Mouse (Mus musculus): Measurements from ENCODE around the gene Kmt5a. TPM values are rescaled to one million over a fixed set of nuclear protein-coding genes. Genes with fewer than 3 reads are reported as not detected.
"Not testable (repeated sequence)": the region's sequence is repeated elsewhere in the genome, so short reads cannot be mapped to it uniquely, and the experiment has no call there.

Kmt5a gene
- polyA plus RNA-seq, 1 experiment = 56.4 TPM

DNA sequence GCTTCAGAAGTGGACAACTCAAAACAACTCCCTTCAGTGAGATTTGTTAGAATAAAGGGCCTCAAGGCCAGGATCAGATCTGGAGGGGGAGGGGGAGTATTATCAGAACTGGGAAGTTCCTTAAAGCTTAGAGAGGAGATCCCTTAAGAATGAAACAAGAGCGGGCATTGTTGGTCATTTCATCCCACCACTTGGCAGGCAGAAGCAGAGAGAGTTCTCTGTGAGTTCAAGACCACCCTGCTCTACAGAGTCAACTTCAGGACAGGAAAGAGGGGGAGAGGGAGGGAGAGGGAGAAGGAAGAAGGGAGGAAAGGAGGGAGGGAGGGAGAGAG, 39.1 kb downstream of the Kmt5a start:
- 83% methylated on average over 1 of the region's 1 CpGs for WGBS
- no peak for DNase-seq (ENCODE audit: low read depth, low spot score)

DNA sequence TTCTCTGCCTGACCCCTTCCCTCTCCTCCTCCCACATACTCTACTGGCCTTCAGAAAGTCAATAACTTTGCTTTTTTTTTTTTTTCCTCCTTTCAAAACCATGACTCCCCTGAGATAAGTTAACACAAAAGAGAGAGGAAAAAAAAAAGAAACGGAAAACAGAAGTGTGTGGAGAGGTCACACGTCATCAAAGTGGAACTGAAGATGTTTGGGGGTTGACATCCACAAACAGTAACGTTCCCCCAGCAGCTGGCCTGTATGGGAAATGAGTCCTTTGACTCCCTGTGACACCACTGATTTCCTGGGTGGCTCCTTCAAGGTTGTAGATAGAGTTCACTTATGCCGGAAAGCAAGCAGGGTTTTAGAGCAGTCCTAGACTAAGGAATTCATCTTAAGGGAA, 40.4 kb downstream of the Kmt5a start:
- 78% methylated on average over 4 of the region's 4 CpGs for WGBS
- DNase-seq (ENCODE audit: low read depth, low spot score) = no peak

DNA sequence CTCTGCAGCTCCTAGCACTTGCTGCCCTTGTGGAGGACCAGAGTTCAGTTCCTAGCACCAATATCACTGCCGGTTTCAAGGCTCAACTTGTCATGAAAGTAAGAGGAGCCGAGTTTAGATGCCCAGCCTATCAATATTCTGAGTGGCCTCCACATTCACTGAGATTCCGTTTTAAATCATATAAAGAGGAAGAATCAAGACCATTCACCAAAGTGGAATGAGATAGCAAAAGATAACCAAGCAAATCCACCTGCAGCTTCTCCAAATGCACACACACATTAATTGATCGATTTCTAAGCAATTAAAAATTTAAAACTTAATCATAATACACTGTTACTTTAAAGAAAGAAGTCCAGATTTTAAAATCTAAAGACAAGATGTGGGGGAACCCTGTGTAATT, 42.0 kb downstream of the Kmt5a start:
- 89% methylated on average over 4 of the region's 4 CpGs for WGBS
- no peak for DNase-seq (ENCODE audit: low read depth, low spot score)

DNA sequence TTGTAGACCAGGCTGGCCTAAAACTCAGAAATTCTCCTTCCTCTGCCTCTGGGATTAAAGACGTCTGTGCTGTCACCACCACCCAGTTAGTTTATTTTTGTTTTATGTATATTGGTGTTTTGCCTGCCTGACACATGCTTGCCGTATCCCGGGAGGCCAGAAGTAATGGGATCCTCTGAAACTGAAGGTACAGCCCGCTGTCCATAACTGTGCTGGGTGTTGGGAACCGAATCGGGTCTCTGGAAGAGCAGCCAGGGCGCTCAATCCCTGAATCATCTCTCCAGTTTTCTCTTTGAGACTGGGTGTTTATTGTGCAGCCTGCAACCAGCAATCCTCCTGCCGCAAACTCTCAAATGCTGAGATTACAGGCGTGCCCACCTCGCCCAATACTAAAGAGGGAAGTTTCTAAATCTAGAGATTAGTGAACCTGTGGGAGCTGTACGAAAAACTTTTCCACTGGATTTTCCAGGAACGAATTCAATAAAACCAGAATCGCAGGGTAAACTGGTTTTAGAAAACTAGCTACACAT, 42.8 kb downstream of the Kmt5a start:
- under 1% methylated on average over 13 of the region's 13 CpGs for WGBS
- DNase-seq (ENCODE audit: low read depth, low spot score) = peak; percentile 39

DNA sequence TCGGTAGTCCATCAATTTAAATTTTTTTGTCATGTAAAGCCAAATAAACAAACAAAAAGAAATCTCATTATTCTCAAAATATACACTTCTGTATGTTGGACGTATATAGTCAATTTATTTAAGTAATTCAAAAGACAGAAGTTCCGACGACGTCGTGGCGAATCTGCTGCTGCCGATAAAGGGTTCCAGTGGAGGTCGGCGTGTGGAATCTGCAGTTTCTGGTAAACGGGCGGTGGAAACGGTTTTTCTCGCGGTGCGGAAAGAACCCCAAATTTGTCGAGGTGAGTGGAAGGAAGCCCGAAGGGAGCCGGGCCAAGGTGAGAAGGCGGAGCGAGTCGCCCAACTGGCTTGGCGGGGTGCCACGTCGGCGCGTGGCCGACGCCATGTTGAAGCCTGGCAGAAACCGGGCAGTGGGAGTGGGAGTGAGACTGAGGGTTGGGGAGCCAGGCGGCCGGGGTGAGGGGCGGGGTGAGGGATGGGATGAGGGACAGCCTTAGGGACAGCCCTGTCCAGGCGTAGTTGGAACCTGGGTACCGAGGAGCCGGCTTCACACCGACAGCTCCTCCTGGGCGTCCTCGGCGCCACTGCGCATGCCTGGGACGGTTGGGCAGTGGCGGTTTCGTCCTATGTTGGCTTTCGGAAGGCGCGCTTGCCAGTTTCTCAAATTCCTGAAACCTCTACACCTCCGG, 43.4 kb downstream of the Kmt5a start, which contains the start of gene Snrnp35:
TSS of gene Snrnp35 (plus strand) at position 169 of the 689 bp plus-strand sequence.
- peak; percentile 63 for DNase-seq (ENCODE audit: low read depth, low spot score)
- WGBS = under 1% methylated on average over 48 of the region's 48 CpGs

DNA sequence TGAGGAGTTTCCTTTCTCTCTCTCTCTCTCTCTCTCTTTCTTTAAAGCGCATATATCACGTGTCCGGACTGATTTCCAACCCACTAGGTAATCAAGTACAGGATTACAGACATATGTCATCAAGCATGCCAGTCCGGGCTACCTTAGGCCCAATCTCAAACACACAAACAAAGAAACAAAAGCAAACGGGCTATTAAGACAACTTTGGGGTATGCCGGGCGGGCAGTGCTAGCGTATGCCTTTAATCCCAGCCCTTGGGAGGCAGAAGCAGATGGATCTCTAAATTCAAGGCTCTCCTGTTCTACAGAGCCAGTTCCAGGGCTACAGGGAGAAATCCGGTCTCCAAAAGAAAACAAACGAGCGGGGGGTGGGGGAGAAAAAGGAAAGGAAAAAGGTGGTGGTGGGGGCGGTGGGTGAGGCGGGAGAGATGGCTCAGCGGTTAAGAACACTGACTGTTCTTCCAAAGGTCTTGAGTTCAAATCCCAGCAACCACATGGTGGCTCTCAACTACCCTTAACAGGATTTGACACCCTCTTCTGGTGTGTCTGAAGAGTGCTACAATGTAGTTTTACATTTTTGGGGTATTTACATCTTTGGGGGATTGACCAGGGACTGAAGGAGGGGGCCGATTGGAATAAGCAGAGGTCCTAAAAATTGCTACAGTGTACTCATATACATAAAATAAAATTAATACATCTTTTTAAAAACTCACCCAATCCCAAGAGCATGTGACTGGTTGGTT, 44.1 kb downstream of the Kmt5a start:
- DNase-seq (ENCODE audit: low read depth, low spot score) = no peak
- 7% methylated on average over 15 of the region's 15 CpGs for WGBS

DNA sequence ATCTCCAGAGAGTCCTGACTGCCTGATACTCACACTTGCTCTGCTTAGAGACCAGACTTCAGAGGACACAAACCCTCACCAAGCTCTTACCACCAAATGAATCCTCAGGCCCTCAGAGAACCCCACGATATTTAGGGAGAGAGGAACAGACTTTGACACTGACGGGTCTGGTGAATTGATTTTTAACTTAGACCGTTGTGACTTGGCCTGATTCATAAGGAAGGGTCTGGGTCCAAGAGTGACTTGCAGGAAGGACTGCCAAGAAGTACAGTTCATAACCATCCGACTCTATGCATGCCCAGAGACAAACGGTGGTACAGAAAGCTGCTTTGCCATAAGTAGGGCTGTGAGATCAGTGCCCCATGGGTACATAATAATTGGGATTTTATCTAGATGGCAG, 45.9 kb downstream of the Kmt5a start:
- DNase-seq (ENCODE audit: low read depth, low spot score) = no peak
- WGBS = 88% methylated on average over 5 of the region's 5 CpGs

DNA sequence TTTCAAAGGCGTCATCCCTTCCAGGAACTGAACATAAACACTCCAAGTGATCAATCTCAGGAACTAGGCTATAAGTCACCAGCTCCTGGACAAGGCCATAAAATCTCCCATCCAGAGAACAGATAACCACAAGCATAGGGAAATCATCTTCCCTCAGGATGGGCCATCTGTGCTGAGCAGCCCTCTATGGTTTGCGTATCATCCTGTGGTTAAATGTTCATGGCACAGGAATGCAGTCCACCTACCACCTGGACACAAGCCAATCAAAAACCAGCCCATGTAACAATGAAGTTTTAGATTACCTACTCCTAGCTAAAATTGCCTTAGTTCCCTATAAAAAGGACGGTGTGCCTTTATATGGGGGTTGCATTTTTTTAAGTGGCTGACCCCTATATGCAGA, 49.2 kb downstream of the Kmt5a start:
- no peak for DNase-seq (ENCODE audit: low read depth, low spot score)
- 88% methylated on average over 3 of the region's 3 CpGs for WGBS

DNA sequence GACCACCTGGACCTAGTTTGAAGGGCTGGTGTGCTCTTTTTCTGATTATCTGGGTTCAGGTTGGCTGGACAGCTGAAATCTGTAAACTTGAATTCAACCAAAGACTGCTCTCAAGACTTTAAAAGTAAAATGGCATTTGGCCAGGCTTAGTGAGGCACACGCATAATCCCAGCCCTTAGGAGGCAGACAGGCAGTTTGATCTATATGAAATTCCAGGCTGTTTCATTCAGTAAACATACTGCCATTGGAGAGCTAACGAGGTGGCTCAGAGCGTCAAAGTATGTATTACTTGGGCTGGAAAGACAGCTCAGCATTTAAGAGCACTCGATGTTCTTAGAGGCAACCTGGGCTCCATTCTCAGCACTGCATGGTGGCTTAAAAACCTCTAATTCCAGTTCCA, 52.0 kb downstream of the Kmt5a start:
- WGBS = 75% methylated on average over 4 of the region's 4 CpGs
- no peak for DNase-seq (ENCODE audit: low read depth, low spot score)

DNA sequence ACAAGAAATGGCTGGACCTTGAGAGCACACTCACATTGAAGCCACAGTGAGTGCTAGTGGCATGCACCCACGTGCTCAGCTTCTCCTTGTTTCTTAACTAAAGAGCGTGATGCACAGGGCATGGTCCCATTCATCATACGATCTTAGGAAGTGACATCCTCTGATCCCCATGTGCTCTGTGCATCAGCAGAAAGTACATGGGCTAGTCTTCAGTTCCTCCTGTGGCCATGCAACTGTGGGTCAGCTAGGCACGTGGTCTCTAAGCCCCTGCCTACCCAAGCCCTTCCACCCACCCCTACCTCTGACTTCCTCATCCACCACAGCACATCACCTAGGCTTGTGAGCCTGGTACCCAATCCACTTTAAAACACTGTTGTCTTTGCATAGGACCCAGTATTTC, 52.9 kb downstream of the Kmt5a start:
- DNase-seq (ENCODE audit: low read depth, low spot score) = no peak
- 83% methylated on average over 4 of the region's 4 CpGs for WGBS

DNA sequence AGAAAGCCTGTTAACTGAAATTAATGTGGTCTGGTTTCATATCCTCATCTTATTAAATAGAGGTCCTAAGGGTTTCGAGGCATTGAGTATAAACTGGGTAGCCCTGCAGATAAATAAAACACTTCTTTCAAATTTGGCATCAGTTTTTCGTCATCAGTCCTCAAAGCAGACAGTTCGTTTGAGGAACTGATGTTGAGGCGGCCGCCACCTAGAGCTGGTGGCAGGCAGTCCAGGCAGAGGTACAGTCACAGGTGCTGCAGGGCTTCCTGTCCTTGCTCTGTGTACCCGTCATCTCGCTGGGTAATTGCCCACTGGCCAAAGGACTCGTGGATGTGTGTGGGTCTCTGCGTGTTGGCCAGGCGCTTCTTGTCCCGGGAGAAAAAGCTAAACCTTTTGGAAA, 53.7 kb downstream of the Kmt5a start:
- no peak for DNase-seq (ENCODE audit: low read depth, low spot score)
- 79% methylated on average over 11 of the region's 11 CpGs for WGBS

DNA sequence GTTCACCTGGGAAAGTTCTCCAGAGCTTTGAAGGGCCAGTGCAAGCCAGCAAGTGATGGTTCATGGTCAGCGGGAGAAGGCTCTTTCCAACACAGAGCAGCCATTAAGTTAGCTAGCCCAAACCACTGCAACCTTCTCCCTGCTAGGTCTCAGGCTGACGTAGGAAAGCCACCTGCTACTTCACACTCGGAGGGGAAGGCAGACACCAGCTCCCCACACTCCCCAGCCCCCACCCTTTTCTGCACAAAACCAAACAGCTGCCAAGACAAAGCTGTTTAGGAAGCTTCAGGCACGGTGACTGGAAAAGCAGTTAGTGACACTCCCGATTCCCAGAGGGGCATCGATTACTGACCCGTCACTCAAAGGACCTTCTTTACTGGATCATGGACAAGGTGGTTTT, 55.8 kb downstream of the Kmt5a start:
- WGBS = 57% methylated on average over 7 of the region's 7 CpGs
- no peak for DNase-seq (ENCODE audit: low read depth, low spot score)

DNA sequence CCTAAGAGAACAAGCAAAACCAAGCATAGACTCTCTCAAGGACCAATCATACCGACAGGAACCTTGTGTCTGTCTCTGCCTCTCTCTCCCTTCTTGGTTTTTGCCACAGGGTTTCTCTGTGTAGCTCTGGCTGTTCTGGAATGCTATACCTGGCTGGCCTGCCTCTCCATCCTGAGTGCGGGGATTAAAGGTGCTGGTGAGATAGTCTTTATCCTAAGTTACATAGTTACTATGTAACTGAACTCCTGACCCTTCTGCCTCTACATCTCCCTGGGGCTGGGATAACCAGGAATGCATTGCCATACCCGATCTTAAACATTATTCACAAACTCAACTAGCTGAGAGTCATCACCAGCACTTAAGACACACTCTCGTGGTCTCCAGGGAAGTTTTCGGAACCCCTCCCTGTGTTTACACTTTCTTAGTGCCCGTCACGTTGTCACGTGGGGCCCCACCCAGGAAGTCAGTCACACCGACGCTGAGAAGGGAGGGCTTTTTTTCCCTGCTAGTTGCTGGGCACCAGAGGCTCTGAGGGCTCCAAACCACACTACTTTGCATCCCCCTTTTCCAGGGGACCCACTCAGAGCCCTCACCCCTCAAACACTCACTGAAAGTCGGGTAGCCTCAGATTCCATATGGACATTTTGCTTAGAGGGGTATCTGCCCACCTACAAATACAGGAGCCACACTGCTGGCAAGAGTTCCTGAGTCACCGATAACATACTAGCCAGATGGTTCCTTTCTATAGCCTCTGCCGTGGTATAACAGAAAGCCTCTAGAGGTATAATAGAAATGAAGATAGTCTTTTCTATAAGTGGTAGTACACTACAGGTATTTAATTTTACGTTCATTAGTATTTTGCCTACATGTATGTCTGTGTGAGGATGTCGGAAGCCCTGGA, 57.1 kb downstream of the Kmt5a start:
- DNase-seq (ENCODE audit: low read depth, low spot score) = no peak
- WGBS = 32% methylated on average over 15 of the region's 15 CpGs

DNA sequence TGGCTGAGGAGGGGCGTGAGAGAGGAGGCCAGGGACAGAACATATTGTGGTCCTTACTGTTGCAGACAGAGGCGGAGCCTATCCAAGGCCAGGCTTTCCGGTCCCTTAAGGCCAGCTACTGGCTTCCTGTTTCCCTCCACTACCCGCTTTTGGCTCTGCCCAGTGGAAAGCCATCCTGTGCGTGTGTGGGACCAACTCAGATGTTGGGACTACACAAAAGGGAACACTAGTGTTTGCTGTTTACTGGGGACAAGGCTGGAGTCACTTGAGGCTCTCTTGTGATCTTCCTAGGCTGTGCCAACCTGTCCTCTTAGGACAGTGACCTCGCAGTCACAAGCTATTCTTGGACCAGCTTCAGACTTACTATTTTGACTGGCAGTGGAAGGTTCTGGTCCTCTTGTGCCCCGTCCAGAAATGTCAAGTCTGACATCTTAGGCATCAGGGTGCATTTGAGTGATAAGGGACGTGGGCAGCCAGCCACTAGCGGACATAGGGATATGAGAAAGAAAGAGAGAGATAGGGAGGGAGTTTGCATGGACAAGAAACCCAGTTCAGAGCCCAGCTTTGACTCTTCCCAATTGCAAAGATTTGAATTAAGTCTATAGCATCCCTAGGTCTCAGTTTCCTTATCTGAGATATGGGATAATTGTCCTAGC, 58.6 kb downstream of the Kmt5a start:
- DNase-seq (ENCODE audit: low read depth, low spot score) = no peak
- WGBS = 72% methylated on average over 9 of the region's 9 CpGs

DNA sequence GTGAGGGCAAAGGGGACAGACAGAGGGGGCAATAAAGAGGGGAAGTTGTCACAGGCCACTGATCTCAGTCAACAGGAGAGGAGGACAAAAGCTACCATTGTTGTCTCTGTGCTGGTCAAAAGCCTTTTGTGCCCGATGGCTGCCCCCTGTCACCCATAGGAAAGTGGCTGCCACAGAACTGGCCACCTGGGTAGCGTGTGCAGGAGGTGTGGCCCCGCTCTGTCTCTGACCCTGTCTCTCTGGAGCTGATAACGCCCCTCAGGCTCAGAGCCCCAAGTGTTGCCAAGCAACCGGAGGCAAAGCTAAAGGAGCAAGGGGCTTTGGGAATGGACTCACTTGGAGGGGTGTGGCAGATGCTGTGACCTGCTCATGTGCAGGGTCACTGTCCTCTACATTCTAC, 59.3 kb downstream of the Kmt5a start:
- no peak for DNase-seq (ENCODE audit: low read depth, low spot score)
- 58% methylated on average over 5 of the region's 5 CpGs for WGBS

DNA sequence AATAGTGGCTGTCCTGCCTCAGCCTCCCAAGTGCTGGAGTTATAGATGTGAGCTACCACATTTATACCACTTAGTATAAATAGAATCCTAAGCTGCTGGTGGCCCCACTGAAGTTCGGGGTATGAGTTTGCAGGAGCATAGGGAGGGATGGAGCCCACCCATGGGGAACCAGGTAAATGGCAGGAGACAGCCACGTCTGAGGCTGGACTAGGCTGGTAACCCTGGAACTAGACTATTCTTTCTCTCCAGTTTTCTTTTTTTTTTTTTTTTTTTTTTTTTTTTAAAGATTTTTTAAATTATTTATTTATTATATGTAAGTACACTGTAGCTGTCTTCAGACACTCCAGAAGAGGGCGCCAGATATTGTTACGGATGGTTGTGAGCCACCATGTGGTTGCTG, 60.3 kb downstream of the Kmt5a start:
- WGBS = 81% methylated on average over 4 of the region's 4 CpGs

DNA sequence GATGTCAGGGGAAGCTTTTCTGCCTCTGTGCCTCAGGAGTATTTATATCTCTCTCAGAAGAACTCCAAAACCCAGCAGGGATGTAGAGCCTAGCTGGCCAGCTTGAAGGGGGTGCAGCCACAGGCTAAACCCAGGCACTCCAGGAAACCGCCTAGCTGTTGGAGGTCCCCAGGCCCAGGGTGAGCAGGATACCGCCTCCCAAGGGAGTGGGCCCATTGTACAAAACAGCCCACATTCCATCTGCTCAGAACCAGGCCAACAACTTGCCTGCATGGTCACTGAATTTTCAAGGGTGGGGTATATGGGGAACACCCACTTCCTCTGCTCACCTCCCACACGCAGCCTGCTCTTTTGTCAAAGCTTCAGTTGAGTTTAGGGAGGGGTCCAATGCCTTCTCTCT, 60.8 kb downstream of the Kmt5a start:
- WGBS = 84% methylated on average over 3 of the region's 3 CpGs
- DNase-seq (ENCODE audit: low read depth, low spot score) = no peak

More for the DNA sequence above, 60.3 kb downstream of the Kmt5a start:
- not testable (repeated sequence) for DNase-seq (ENCODE audit: low read depth, low spot score)

DNA sequence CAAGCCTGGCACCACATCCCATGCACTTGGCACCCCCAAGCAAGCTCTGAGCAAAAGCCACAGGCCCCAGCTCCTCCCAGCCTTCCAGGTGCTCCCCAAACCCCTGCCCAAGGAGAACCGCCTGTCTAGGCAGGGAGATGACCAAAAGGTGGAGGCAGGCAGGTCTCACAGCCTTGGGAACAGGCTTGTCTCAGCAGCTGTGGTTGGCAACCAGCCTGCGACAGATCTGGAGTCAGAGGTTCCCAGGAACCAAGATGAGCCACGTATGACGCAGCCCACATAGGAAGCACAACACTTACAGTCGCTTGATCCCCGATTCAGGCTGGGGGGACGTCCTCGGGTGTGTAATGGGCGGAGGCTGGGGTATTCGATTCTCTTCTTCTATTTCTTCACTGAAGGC, 61.8 kb downstream of the Kmt5a start:
- 82% methylated on average over 10 of the region's 10 CpGs for WGBS
- DNase-seq (ENCODE audit: low read depth, low spot score) = no peak

DNA sequence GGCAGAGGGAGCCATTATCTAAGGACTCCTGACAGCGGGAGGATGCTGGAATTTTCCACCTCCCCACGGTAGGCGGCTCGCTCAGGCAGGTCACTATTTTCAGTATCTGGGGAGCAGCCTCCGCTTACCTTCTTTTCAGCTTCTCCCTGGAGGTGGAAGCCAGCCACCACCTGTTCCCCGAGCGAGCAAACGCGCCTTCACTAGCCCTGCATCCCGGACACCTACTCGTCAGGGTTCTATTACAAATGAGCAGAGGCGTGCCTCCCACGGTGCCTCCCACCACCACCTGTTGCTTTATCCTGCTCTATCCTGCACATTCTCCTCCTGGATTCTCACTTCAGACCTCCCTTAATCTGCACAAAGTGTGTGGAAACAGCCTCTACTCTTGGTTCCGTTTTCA, 64.0 kb downstream of the Kmt5a start:
- WGBS = 74% methylated on average over 14 of the region's 14 CpGs
- DNase-seq (ENCODE audit: low read depth, low spot score) = no peak

DNA sequence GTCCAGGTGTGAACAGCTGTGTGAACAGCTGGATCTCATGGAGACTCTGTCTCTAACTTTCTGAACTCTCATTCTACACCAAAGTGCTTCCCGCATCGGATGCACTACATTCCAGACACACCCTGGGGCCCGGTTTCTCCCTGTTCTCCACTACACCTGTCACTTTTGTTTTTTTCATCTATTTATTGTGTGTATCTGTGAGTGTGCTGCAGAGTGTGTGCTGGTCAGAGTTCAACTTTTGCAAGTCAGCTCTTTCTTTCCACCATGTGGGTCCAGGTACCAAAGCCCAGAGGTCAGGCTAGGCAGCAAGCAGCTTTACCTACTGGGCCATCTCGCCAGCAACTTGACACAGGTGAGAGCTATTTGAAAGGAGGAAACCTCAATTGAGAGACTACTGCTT, 65.5 kb downstream of the Kmt5a start:
- DNase-seq (ENCODE audit: low read depth, low spot score) = no peak
- WGBS = 38% methylated on average over 4 of the region's 4 CpGs

Measured in large intestine, adult 2 months (tissue).